Mouse (Mus musculus): ENCODE results near the gene Tmem248.

GRCm38 (mm10) chr5:130273046-130273445 lies 56.2 kb downstream of the Tmem248 start:
- TF ChIP-seq CTCF (IDR thresholded peaks at IDR 0.05; ENCODE audit: insufficient read depth, low read length) (no peak), POLR2A (IDR thresholded peaks at IDR 0.05; ENCODE audit: borderline replicate concordance, extremely low read depth, low read depth, low read length) (no peak)

Data from lung, adult 2 months (tissue).